Comparison of ENCODE assay signal across 10 mouse cellular contexts in the genomic region with DNA sequence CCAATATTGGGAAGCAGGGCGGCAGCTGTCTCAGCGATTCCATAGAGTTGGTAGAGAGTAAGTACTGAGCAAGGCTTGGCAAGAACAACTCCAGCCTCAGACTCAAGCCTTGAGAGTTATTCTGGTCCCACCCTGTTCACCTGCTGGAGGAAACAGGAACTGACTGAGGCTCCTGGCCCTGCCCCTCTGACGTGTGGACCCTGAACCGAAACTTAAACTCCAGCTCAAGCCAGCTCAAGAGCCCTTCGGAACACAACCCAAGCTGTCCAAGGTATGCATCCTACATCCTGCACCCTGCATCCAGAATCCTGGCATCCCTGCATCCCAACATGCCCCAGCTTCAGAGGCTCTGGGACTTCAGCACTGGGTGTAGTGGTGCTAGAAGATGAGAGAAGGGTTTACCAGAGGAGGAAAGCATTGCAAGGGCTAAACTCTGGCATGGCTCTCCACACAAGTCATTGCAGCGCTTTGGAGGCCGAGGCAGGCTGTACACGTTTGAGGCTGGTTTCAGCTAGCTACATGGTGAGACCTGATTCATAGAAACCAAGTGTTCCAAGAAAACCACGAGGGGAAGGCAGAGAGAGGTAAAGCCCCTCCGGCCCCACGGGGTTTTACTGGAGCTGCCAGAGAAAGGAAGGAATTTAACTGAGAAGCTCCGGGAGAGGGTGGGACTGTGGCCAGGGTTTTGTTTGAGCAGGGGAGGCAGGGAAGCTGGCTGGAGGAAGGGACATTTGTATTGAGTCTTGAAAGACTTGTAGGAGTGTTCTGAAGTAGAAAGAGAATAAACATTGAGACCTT. TPM values are rescaled to one million over a fixed set of nuclear protein-coding genes. Genes with fewer than 3 reads are reported as not detected.
DNase-seq lines count a peak whose midpoint lies in the region; ATAC-seq and TF ChIP-seq lines count a peak whose summit lies in the region.
"Had no signal": no experiment of that assay in that cellular context is flagged by ENCODE, and none has a peak within 500 bp of the region (broad histone marks: within the 10 kb centered on the region; RNA-seq: fewer than 3 reads in every experiment).

A gene (plus strand): TSS at position 222 of the 798 bp plus-strand sequence.

- H3K9me3 ChIP-seq in limb, embryonic 14.5 days (ENCODE audit: control insufficient read depth, low read length) = no peaks in the 10 kb centered on the region
- no peaks in the 10 kb centered on the region for H3K9me3 ChIP-seq in limb, embryonic 10.5 days (replicated peaks)
- no peaks in the 10 kb centered on the region for H3K9me3 ChIP-seq in liver, embryonic 11.5 days (ENCODE audit: control insufficient read depth, low read length)
- no peaks in the 10 kb centered on the region for H3K9me3 ChIP-seq in forebrain, embryonic 11.5 days (ENCODE audit: control insufficient read depth, low read length)
- H3K9me3 ChIP-seq: embryonic facial prominence, embryonic 13.5 days; hindbrain, embryonic 13.5 days had no signal

- no peaks in the 10 kb centered on the region for H3K27me3 ChIP-seq in limb, embryonic 14.5 days (ENCODE audit: control insufficient read depth, insufficient read depth, low read length)
- no peaks in the 10 kb centered on the region for H3K27me3 ChIP-seq in limb, embryonic 10.5 days (ENCODE audit: low read depth, poor library complexity, severe bottlenecking)
- no peaks in the 10 kb centered on the region for H3K27me3 ChIP-seq in liver, embryonic 11.5 days (replicated peaks; ENCODE audit: control insufficient read depth, insufficient read depth, low read length)
- H3K27me3 ChIP-seq in forebrain, embryonic 11.5 days (ENCODE audit: control insufficient read depth, insufficient read depth, low read length) = no peaks in the 10 kb centered on the region
- H3K27me3 ChIP-seq: embryonic facial prominence, embryonic 13.5 days; hindbrain, embryonic 13.5 days had no signal

- no peak within 1 kb of the TSS for H3K4me3 ChIP-seq in limb, embryonic 14.5 days (replicated peaks; ENCODE audit: low read length)
- H3K4me3 ChIP-seq in limb, embryonic 10.5 days = no peak within 1 kb of the TSS
- no peak within 1 kb of the TSS for H3K4me3 ChIP-seq in liver, embryonic 11.5 days (ENCODE audit: low read depth, low read length)
- no peak within 1 kb of the TSS for H3K4me3 ChIP-seq in forebrain, embryonic 11.5 days (ENCODE audit: low read depth, low read length)
- H3K4me3 ChIP-seq: embryonic facial prominence, embryonic 13.5 days; hindbrain, embryonic 13.5 days had no signal

- no peak for TF ChIP-seq POLR2A in limb, embryonic 14.5 days (IDR thresholded peaks at IDR 0.05; ENCODE audit: borderline replicate concordance, extremely low read depth, insufficient read depth, insufficient read length)

- peak; percentile 12 for DNase-seq in limb, embryonic 14.5 days (ENCODE audit: low spot score)
- DNase-seq in limb, embryonic 10.5 days (ENCODE audit: low spot score) = no peak
- no peak for DNase-seq in liver, embryonic 11.5 days (ENCODE audit: low spot score)
- DNase-seq in natural killer cell, adult 2 months (ENCODE audit: low spot score in 2 of 2) = peak; percentile 67 to 81
- DNase-seq in yolk sac, embryonic 10.5 days (ENCODE audit: low spot score) = peak; percentile 7
- DNase-seq in adrenal gland, adult 18-20 months (ENCODE audit: low spot score in 2 of 2) = no peak
- DNase-seq in MN1 (ENCODE audit: low spot score) = no peak
- no peak for DNase-seq in forebrain, embryonic 11.5 days (ENCODE audit: low spot score)

- H3K4me2 ChIP-seq in limb, embryonic 14.5 days (replicated peaks; ENCODE audit: low read depth, low read length, severe bottlenecking) = no peak within 1 kb of the TSS
- 0 out of 2 replicates have a peak within 1 kb of the TSS, but pooled peaks have one; percentile 12 for H3K4me2 ChIP-seq in liver, embryonic 11.5 days
- H3K4me2 ChIP-seq in forebrain, embryonic 11.5 days (ENCODE audit: low read depth, low read length, severe bottlenecking) = no peak within 1 kb of the TSS
- H3K4me2 ChIP-seq: embryonic facial prominence, embryonic 13.5 days; hindbrain, embryonic 13.5 days had no signal

- ATAC-seq in limb, embryonic 14.5 days (ENCODE audit: low FRiP score, low read depth) = no peak
- ATAC-seq in liver, embryonic 11.5 days (replicated peaks; ENCODE audit: low FRiP score) = no peak
- no peak for ATAC-seq in forebrain, embryonic 11.5 days (replicated peaks; ENCODE audit: low FRiP score)

- H3K4me1 ChIP-seq in limb, embryonic 14.5 days (ENCODE audit: control insufficient read depth, insufficient read depth, low read length) = no peaks in the 10 kb centered on the region
- no peaks in the 10 kb centered on the region for H3K4me1 ChIP-seq in limb, embryonic 10.5 days
- no peaks in the 10 kb centered on the region for H3K4me1 ChIP-seq in liver, embryonic 11.5 days (replicated peaks; ENCODE audit: control insufficient read depth, insufficient read depth, low read length)
- H3K4me1 ChIP-seq in forebrain, embryonic 11.5 days (replicated peaks; ENCODE audit: control insufficient read depth, insufficient read depth, low read length) = no peaks in the 10 kb centered on the region
- H3K4me1 ChIP-seq: embryonic facial prominence, embryonic 13.5 days; hindbrain, embryonic 13.5 days had no signal

- 64% methylated on average over 12 of the region's 12 CpGs for WGBS in limb, embryonic 14.5 days
- 79% methylated on average over 12 of the region's 12 CpGs for WGBS in limb, embryonic 10.5 days
- 66% methylated on average over 12 of the region's 12 CpGs for WGBS in liver, embryonic 11.5 days
- 74% methylated on average over 12 of the region's 12 CpGs for WGBS in forebrain, embryonic 11.5 days

- no peak within 1 kb of the TSS for H3K27ac ChIP-seq in limb, embryonic 14.5 days (replicated peaks; ENCODE audit: low read depth, low read length)
- no peak within 1 kb of the TSS for H3K27ac ChIP-seq in limb, embryonic 10.5 days
- H3K27ac ChIP-seq in liver, embryonic 11.5 days (ENCODE audit: low read depth, low read length) = no peak within 1 kb of the TSS
- no peak within 1 kb of the TSS for H3K27ac ChIP-seq in forebrain, embryonic 11.5 days (ENCODE audit: low read depth, low read length)
- H3K27ac ChIP-seq: embryonic facial prominence, embryonic 13.5 days; hindbrain, embryonic 13.5 days had no signal

- no peak within 1 kb of the TSS for H3K9ac ChIP-seq in limb, embryonic 14.5 days (ENCODE audit: low read depth, low read length, severe bottlenecking)
- H3K9ac ChIP-seq in liver, embryonic 11.5 days (ENCODE audit: low read depth, low read length) = no peak within 1 kb of the TSS
- H3K9ac ChIP-seq in forebrain, embryonic 11.5 days (ENCODE audit: low read length) = no peak within 1 kb of the TSS
- H3K9ac ChIP-seq: embryonic facial prominence, embryonic 13.5 days; hindbrain, embryonic 13.5 days had no signal

- H3K36me3 ChIP-seq in limb, embryonic 14.5 days (ENCODE audit: control insufficient read depth, insufficient read depth, low read length) = no peaks in the 10 kb centered on the region
- H3K36me3 ChIP-seq in limb, embryonic 10.5 days = no peaks in the 10 kb centered on the region
- no peaks in the 10 kb centered on the region for H3K36me3 ChIP-seq in liver, embryonic 11.5 days (ENCODE audit: control insufficient read depth, insufficient read depth, low read length)
- H3K36me3 ChIP-seq in forebrain, embryonic 11.5 days (ENCODE audit: control insufficient read depth, insufficient read depth, low read length) = no peaks in the 10 kb centered on the region
- H3K36me3 ChIP-seq: embryonic facial prominence, embryonic 13.5 days; hindbrain, embryonic 13.5 days had no signal

RNA-seq across cellular contexts. Expression of the gene that starts here (rescaled TPM):
- 0.28 and 0.37 TPM in 2 replicates for polyA plus RNA-seq in limb, embryonic 14.5 days (2012; rRNA removed)
- 0.10 and 0.11 TPM in 2 replicates for polyA plus RNA-seq in limb, embryonic 14.5 days (2014; fragmentation: Nextera tagmentation; extraction: Ambion mirVana)
- polyA plus RNA-seq in limb, embryonic 10.5 days (2016; fragmentation: Nextera tagmentation; extraction: Ambion mirVana) = not detected in 2 replicates
- 0.18 and 0.29 TPM in 2 replicates for polyA plus RNA-seq in liver, embryonic 11.5 days (2014; fragmentation: Nextera tagmentation; extraction: Ambion mirVana)
- total RNA-seq in adrenal gland, adult 18-20 months (2021) = not detected
- not detected in 2 replicates for polyA plus RNA-seq in forebrain, embryonic 11.5 days (2014; fragmentation: Nextera tagmentation; extraction: Ambion mirVana)
- polyA plus RNA-seq: embryonic facial prominence, embryonic 13.5 days; hindbrain, embryonic 13.5 days had no signal

Comparison
In these comparisons a context has a peak if more than half of its experiments do, and no peak if none do; other contexts are left out.
1. Peak in DNase-seq in limb, embryonic 14.5 days; RNA of the gene not detected or under 1 TPM.
2. DNase-seq: peak in natural killer cell, adult 2 months (2 of 2) and yolk sac, embryonic 10.5 days (single experiment); none in limb, embryonic 10.5 days (single experiment), liver, embryonic 11.5 days (single experiment), adrenal gland, adult 18-20 months (0 of 2), MN1 (single experiment) and forebrain, embryonic 11.5 days (single experiment).